Mouse (Mus musculus): Measurements from ENCODE around the gene Farp1. TPM values are rescaled to one million over a fixed set of nuclear protein-coding genes. Genes with fewer than 3 reads are reported as not detected.

The Farp1 gene
- polyA plus RNA-seq, 1 experiment from 2014 or later = 33.8 TPM

GRCm38 (mm10) chr14:121147026-121147425 lies 112.0 kb downstream of the Farp1 start:
- Histone ChIP-seq H3K4me2 (ENCODE audit: low read depth, low read length, severe bottlenecking) (no peak overlapping the region), H3K4me1 (replicated peaks; ENCODE audit: control insufficient read depth, insufficient read depth, low read length) (0 out of 2 replicates have a peak, but pooled peaks cover 2% of the 10 kb centered on the region), H3K9ac (ENCODE audit: low read length) (no peak overlapping the region), H3K9me3 (ENCODE audit: control insufficient read depth, low read length) (no peaks in the 10 kb centered on the region), H3K27me3 (ENCODE audit: control insufficient read depth, insufficient read depth, low read length) (no peaks in the 10 kb centered on the region), H3K27ac (ENCODE audit: low read depth, low read length) (no peak overlapping the region), H3K4me3 (ENCODE audit: low read depth, low read length) (no peak overlapping the region), H3K36me3 (ENCODE audit: control insufficient read depth, insufficient read depth, low read length) (no peaks in the 10 kb centered on the region)
- 88% methylated on average over 3 of the region's 3 CpGs for WGBS
- no peak for DNase-seq (ENCODE audit: low spot score)
- no peak for ATAC-seq (replicated peaks; ENCODE audit: low FRiP score)

GRCm38 (mm10) chr14:121148088-121148785 lies 113.2 kb downstream of the Farp1 start:
- 89% methylated on average over 11 of the region's 11 CpGs for WGBS
- ATAC-seq (replicated peaks; ENCODE audit: low FRiP score) (no peak), DNase-seq (ENCODE audit: low spot score) (no peak)
- H3K9me3 ChIP-seq (ENCODE audit: control insufficient read depth, low read length) = no peaks in the 10 kb centered on the region
- no peak overlapping the region for H3K4me2 ChIP-seq (ENCODE audit: low read depth, low read length, severe bottlenecking)
- H3K4me3 ChIP-seq (ENCODE audit: low read depth, low read length) = no peak overlapping the region
- no peaks in the 10 kb centered on the region for H3K36me3 ChIP-seq (ENCODE audit: control insufficient read depth, insufficient read depth, low read length)
- peaks cover 2% of the 10 kb centered on the region; the same call in 1 of the 2 replicates for H3K4me1 ChIP-seq (replicated peaks; ENCODE audit: control insufficient read depth, insufficient read depth, low read length)
- no peak overlapping the region for H3K27ac ChIP-seq (ENCODE audit: low read depth, low read length)
- no peak overlapping the region for H3K9ac ChIP-seq (ENCODE audit: low read length)
- H3K27me3 ChIP-seq (ENCODE audit: control insufficient read depth, insufficient read depth, low read length) = no peaks in the 10 kb centered on the region

- H3K9me3 ChIP-seq (ENCODE audit: control insufficient read depth, low read length) = no peaks in the 10 kb centered on the region
- peaks cover 2% of the 10 kb centered on the region; the same call in 1 of the 2 replicates for H3K4me1 ChIP-seq (replicated peaks; ENCODE audit: control insufficient read depth, insufficient read depth, low read length)
- no peak overlapping the region for H3K4me2 ChIP-seq (ENCODE audit: low read depth, low read length, severe bottlenecking)
- no peak overlapping the region for H3K4me3 ChIP-seq (ENCODE audit: low read depth, low read length)
- H3K9ac ChIP-seq (ENCODE audit: low read length) = no peak overlapping the region
- H3K27ac ChIP-seq (ENCODE audit: low read depth, low read length) = no peak overlapping the region
- ATAC-seq (replicated peaks; ENCODE audit: low FRiP score) = no peak
- WGBS = 66% methylated on average over 5 of the region's 5 CpGs
- DNase-seq (ENCODE audit: low spot score) = no peak
- H3K36me3 ChIP-seq (ENCODE audit: control insufficient read depth, insufficient read depth, low read length) = no peaks in the 10 kb centered on the region
- no peaks in the 10 kb centered on the region for H3K27me3 ChIP-seq (ENCODE audit: control insufficient read depth, insufficient read depth, low read length)
Observed at GRCm38 (mm10) chr14:121149984-121150383, 115.0 kb downstream of the Farp1 start.

- no peak for DNase-seq (ENCODE audit: low spot score)
- no peak for ATAC-seq (replicated peaks; ENCODE audit: low FRiP score)
- Histone ChIP-seq H3K4me2 (ENCODE audit: low read depth, low read length, severe bottlenecking) (no peak overlapping the region), H3K9ac (ENCODE audit: low read length) (no peak overlapping the region), H3K27ac (ENCODE audit: low read depth, low read length) (no peak overlapping the region), H3K9me3 (ENCODE audit: control insufficient read depth, low read length) (no peaks in the 10 kb centered on the region), H3K27me3 (ENCODE audit: control insufficient read depth, insufficient read depth, low read length) (no peaks in the 10 kb centered on the region), H3K4me1 (replicated peaks; ENCODE audit: control insufficient read depth, insufficient read depth, low read length) (no peaks in the 10 kb centered on the region; the same call in 1 of the 2 replicates), H3K36me3 (ENCODE audit: control insufficient read depth, insufficient read depth, low read length) (no peaks in the 10 kb centered on the region), H3K4me3 (ENCODE audit: low read depth, low read length) (no peak overlapping the region)
- WGBS = 89% methylated on average over 10 of the region's 10 CpGs
Observed at GRCm38 (mm10) chr14:121151837-121152236, 116.8 kb downstream of the Farp1 start.

GRCm38 (mm10) chr14:121152771-121153170 lies 117.8 kb downstream of the Farp1 start:
- 75% methylated on average over 6 of the region's 6 CpGs for WGBS
- Histone ChIP-seq H3K4me2 (ENCODE audit: low read depth, low read length, severe bottlenecking) (no peak overlapping the region), H3K36me3 (ENCODE audit: control insufficient read depth, insufficient read depth, low read length) (no peaks in the 10 kb centered on the region), H3K4me1 (replicated peaks; ENCODE audit: control insufficient read depth, insufficient read depth, low read length) (no peaks in the 10 kb centered on the region; the same call in 1 of the 2 replicates), H3K27me3 (ENCODE audit: control insufficient read depth, insufficient read depth, low read length) (no peaks in the 10 kb centered on the region), H3K9ac (ENCODE audit: low read length) (no peak overlapping the region), H3K9me3 (ENCODE audit: control insufficient read depth, low read length) (no peaks in the 10 kb centered on the region), H3K4me3 (ENCODE audit: low read depth, low read length) (no peak overlapping the region), H3K27ac (ENCODE audit: low read depth, low read length) (no peak overlapping the region)
- DNase-seq (ENCODE audit: low spot score) (no peak), ATAC-seq (replicated peaks; ENCODE audit: low FRiP score) (no peak)

GRCm38 (mm10) chr14:121153260-121153659 lies 118.3 kb downstream of the Farp1 start:
- no peak overlapping the region for H3K9ac ChIP-seq (ENCODE audit: low read length)
- no peak overlapping the region for H3K4me2 ChIP-seq (ENCODE audit: low read depth, low read length, severe bottlenecking)
- H3K27me3 ChIP-seq (ENCODE audit: control insufficient read depth, insufficient read depth, low read length) = no peaks in the 10 kb centered on the region
- no peaks in the 10 kb centered on the region for H3K9me3 ChIP-seq (ENCODE audit: control insufficient read depth, low read length)
- DNase-seq (ENCODE audit: low spot score) (no peak), ATAC-seq (replicated peaks; ENCODE audit: low FRiP score) (peak; percentile 57)
- H3K4me1 ChIP-seq (replicated peaks; ENCODE audit: control insufficient read depth, insufficient read depth, low read length) = no peaks in the 10 kb centered on the region; the same call in 1 of the 2 replicates
- H3K27ac ChIP-seq (ENCODE audit: low read depth, low read length) = no peak overlapping the region
- WGBS = 41% methylated on average over 7 of the region's 7 CpGs
- H3K4me3 ChIP-seq (ENCODE audit: low read depth, low read length) = no peak overlapping the region
- no peaks in the 10 kb centered on the region for H3K36me3 ChIP-seq (ENCODE audit: control insufficient read depth, insufficient read depth, low read length)

GRCm38 (mm10) chr14:121155173-121155572 lies 120.2 kb downstream of the Farp1 start:
- no peaks in the 10 kb centered on the region for H3K27me3 ChIP-seq (ENCODE audit: control insufficient read depth, insufficient read depth, low read length)
- no peak for DNase-seq (ENCODE audit: low spot score)
- H3K36me3 ChIP-seq (ENCODE audit: control insufficient read depth, insufficient read depth, low read length) = no peaks in the 10 kb centered on the region
- ATAC-seq (replicated peaks; ENCODE audit: low FRiP score) = no peak
- WGBS = 82% methylated on average over 4 of the region's 4 CpGs
- H3K9ac ChIP-seq (ENCODE audit: low read length) = no peak overlapping the region
- H3K27ac ChIP-seq (ENCODE audit: low read depth, low read length) = no peak overlapping the region
- H3K9me3 ChIP-seq (ENCODE audit: control insufficient read depth, low read length) = no peaks in the 10 kb centered on the region
- no peaks in the 10 kb centered on the region; the same call in 1 of the 2 replicates for H3K4me1 ChIP-seq (replicated peaks; ENCODE audit: control insufficient read depth, insufficient read depth, low read length)
- H3K4me3 ChIP-seq (ENCODE audit: low read depth, low read length) = no peak overlapping the region
- H3K4me2 ChIP-seq (ENCODE audit: low read depth, low read length, severe bottlenecking) = no peak overlapping the region

- 87% methylated on average over 2 of the region's 2 CpGs for WGBS
- no peak for ATAC-seq (replicated peaks; ENCODE audit: low FRiP score)
Observed at GRCm38 (mm10) chr14:121158616-121159015, 123.6 kb downstream of the Farp1 start.

GRCm38 (mm10) chr14:121162822-121163221 lies 127.8 kb downstream of the Farp1 start:
- H3K27ac ChIP-seq (ENCODE audit: low read depth, low read length) = no peak overlapping the region
- H3K27me3 ChIP-seq (ENCODE audit: control insufficient read depth, insufficient read depth, low read length) = no peaks in the 10 kb centered on the region
- H3K4me3 ChIP-seq (ENCODE audit: low read depth, low read length) = no peak overlapping the region
- WGBS = 96% methylated on average over 2 of the region's 2 CpGs
- H3K36me3 ChIP-seq (ENCODE audit: control insufficient read depth, insufficient read depth, low read length) = no peaks in the 10 kb centered on the region
- DNase-seq (ENCODE audit: low spot score) (no peak), ATAC-seq (replicated peaks; ENCODE audit: low FRiP score) (no peak)
- H3K9ac ChIP-seq (ENCODE audit: low read length) = no peak overlapping the region
- no peak overlapping the region for H3K4me2 ChIP-seq (ENCODE audit: low read depth, low read length, severe bottlenecking)
- no peaks in the 10 kb centered on the region for H3K9me3 ChIP-seq (ENCODE audit: control insufficient read depth, low read length)
- H3K4me1 ChIP-seq (replicated peaks; ENCODE audit: control insufficient read depth, insufficient read depth, low read length) = no peaks in the 10 kb centered on the region

More at GRCm38 (mm10) chr14:121158616-121159015, 123.6 kb downstream of the Farp1 start:
- Histone ChIP-seq H3K9me3 (ENCODE audit: control insufficient read depth, low read length) (no peaks in the 10 kb centered on the region), H3K27me3 (ENCODE audit: control insufficient read depth, insufficient read depth, low read length) (no peaks in the 10 kb centered on the region), H3K4me3 (ENCODE audit: low read depth, low read length) (no peak overlapping the region), H3K4me1 (replicated peaks; ENCODE audit: control insufficient read depth, insufficient read depth, low read length) (no peaks in the 10 kb centered on the region; the same call in 1 of the 2 replicates), H3K27ac (ENCODE audit: low read depth, low read length) (no peak overlapping the region), H3K36me3 (ENCODE audit: control insufficient read depth, insufficient read depth, low read length) (no peaks in the 10 kb centered on the region), H3K4me2 (ENCODE audit: low read depth, low read length, severe bottlenecking) (no peak overlapping the region), H3K9ac (ENCODE audit: low read length) (no peak overlapping the region)
- DNase-seq (ENCODE audit: low spot score) = no peak

Measured in forebrain, embryonic 11.5 days (tissue).